Mouse (Mus musculus) olfactory bulb, adult 2 months (tissue): ENCODE measurements around the gene Mast1. TPM values are rescaled to one million over a fixed set of nuclear protein-coding genes. Genes with fewer than 3 reads are reported as not detected.

ENCODE experiments used
- H3K27ac ChIP-seq: fragments of 200-500 bp; 2 replicates; pipeline ENCODE4 v1.5.1; 2012; ENCODE audit warnings: low read depth, low read length; ENCODE audit not compliant: insufficient read depth
- H3K4me1 ChIP-seq: fragments of 200-500 bp; 2 replicates; pipeline ENCODE4 v1.6.1; 2012; ENCODE audit warnings: low read length; ENCODE audit not compliant: control insufficient read depth, insufficient read depth
- H3K4me3 ChIP-seq: fragments of 200-500 bp; 2 replicates; pipeline ENCODE4 v1.5.1; 2012; ENCODE audit warnings: mild to moderate bottlenecking, low read depth, low read length, moderate library complexity; ENCODE audit not compliant: insufficient read depth
- CTCF ChIP-seq: fragments of 200-500 bp; IDR thresholded peaks from 2 replicates; pipeline ENCODE4 v1.5.1; 2012; ENCODE audit warnings: low read depth, mild to moderate bottlenecking, low read length, moderate library complexity; ENCODE audit not compliant: insufficient read depth
- POLR2A ChIP-seq: fragments of 200-500 bp; IDR thresholded peaks from 2 replicates; pipeline ENCODE4 v1.6.1; 2012; ENCODE audit warnings: mild to moderate bottlenecking, low read depth, low read length, moderate library complexity; ENCODE audit not compliant: insufficient read depth
- WGBS: fragments of 180-500 bp; shearing (Covaris S2); methylation state at CpG from one replicate; pipeline ENCODE4 v1.1.7; 2018; 5-methylcytosine and 5-hydroxymethylcytosine counted together
- polyA plus RNA-seq: library from polyadenylated mRNA; stranded (reverse); fragments of >200 nt; gene quantifications from 2 replicates; pipeline ENCODE4 v1.2.4, GENCODE M21; 2012; ENCODE audit warnings: low replicate concordance; ENCODE audit not compliant: missing spikeins, insufficient read depth, insufficient read length

Mast1 gene
- polyA plus RNA-seq, 1 experiment: not detected

DNA sequence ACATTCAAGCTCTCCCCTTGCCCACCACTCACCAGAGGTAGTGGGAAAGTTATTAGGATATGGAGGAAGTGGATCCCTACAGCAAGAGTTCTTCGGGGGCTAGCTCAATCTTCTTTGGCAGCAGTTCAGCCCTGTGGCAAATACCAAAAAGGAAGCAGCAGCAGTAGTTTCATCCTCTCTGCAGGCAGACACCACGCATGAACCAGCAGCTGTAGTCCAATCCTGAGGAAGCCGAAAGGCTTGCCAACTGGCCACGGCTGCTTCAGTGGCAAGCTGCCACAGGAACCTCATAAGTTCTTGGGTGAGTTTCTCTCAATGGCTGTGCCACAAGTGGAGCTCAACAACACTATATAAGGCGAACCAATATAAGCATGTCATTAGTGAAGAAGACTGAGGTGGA, 41.2 kb downstream of the Mast1 start:
- H3K4me1 ChIP-seq: peaks cover 4% of the 10 kb centered on the region
- H3K4me3 ChIP-seq: no peak overlapping the region
- no peak overlapping the region for H3K27ac ChIP-seq
- WGBS: 74% methylated on average over 5 of the region's 5 CpGs
- TF ChIP-seq POLR2A (no peak), CTCF (no peak)

DNA sequence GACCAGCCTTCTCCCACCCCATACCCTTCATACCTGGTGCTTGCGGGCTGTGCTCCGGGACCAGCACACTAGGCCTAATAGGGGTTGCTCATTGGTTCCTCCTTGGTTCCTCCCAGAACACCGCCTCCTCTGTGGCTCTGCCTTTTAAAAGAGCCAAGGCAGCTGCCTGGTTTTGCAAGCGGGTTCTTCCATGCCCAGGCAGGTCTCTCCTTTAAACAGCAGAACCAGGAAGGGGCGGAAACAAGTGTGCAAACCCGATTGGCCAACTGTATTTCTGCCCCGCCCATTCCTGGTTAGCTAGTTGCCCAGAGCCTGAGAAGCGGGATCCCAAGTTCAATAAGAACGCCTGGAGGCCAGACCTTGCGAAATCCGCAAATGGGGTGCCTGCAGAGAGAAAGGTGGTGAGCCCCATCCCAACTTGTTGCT, 43.4 kb downstream of the Mast1 start, which contains the start of gene Gcdh:
Gene Gcdh, minus strand, starts transcription at position 213 of the 426 bp plus-strand sequence.
- peaks cover 4% of the 10 kb centered on the region for H3K4me1 ChIP-seq
- peak within 1 kb of the TSS; percentile 89 for H3K4me3 ChIP-seq
- TF ChIP-seq POLR2A (0 out of 2 replicates have a peak, but pooled peaks have one; percentile 22), CTCF (no peak)
- under 1% methylated on average over 11 of the region's 11 CpGs for WGBS
- no peak within 1 kb of the TSS for H3K27ac ChIP-seq

DNA sequence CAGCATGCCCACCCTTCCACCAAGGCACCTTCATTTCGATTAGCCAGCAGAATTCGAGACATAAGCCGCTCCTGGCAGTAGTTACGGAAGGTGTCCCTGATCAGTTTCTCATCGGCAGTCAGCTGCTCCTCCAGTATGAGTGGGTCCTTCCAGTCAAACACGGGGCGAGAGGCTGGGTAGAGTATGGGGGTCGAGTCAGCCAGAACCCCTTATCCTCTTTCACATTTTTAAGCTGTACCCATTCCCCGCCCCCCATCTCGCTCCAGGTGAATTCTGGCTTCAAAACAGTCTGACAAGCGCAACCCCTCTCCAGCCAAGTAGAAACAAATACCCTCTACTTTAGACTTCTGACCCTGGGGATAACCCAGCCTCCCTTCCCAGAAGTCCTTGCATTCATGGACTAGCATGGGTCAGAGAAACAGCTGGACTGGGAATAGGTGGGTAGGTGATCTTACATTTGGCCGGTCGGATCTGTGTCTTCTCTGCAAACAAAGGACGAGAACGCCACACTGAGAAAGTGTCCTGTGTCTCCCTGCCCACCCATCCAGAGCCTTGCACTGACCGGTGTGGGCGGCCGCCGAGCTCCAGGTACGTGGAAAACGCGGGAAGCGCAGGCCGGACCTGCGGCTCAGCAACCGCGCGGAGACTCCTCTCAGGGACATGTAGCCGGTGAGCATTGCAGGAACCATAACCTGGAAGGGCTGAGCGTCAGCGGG, 44.0 kb downstream of the Mast1 start:
- Histone ChIP-seq H3K4me1 (peaks cover 4% of the 10 kb centered on the region), H3K27ac (no peak overlapping the region), H3K4me3 (peak overlapping the region; percentile 89)
- WGBS: 10% methylated on average over 31 of the region's 31 CpGs
- TF ChIP-seq POLR2A: no peak
- no peak for TF ChIP-seq CTCF

DNA sequence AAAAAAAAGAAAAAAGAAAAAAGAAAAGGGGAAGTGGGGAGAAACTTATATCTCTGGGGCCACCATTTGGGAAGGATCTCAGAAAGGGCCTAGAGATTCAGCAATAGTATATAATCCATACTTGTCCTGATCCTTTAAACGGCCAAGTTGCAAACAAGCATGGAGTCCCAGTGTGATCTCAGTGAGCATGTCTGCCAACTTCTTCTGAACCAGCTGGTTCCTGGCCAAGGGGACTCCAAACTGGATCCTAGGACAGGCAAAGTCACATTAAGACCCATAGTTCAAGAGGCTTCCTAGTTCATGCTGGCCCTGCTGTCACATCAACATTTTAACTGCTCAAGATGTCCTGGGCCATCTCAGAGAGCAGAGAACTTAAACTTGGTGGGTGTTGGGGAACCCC, 48.0 kb downstream of the Mast1 start:
- H3K4me1 ChIP-seq: peaks cover 4% of the 10 kb centered on the region
- H3K4me3 ChIP-seq: no peak overlapping the region
- TF ChIP-seq POLR2A (no peak), CTCF (no peak)
- no peak overlapping the region for H3K27ac ChIP-seq
- 83% methylated on average over 1 of the region's 1 CpGs for WGBS

DNA sequence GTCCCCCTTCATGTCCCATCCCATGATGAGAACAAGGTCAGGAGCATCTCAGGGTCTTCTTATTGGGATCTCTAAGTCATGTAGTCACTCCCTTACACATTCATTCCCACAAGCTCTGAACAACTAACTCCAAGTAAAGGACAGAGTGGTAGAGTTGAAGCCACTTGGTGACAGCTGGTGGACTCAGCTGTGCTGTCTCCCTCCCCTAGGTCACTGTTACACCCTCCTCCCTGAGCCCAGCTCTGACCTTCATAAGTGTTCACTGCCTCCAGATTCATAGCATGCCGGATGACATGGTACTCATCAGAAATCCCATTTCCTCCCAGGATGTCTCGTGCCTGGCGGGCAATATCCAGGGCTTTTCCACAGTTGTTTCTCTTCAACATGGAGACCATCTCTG, 48.9 kb downstream of the Mast1 start:
- Histone ChIP-seq H3K4me3 (no peak overlapping the region), H3K27ac (no peak overlapping the region), H3K4me1 (peaks cover 4% of the 10 kb centered on the region)
- 93% methylated on average over 3 of the region's 3 CpGs for WGBS
- TF ChIP-seq POLR2A (no peak), CTCF (no peak)

DNA sequence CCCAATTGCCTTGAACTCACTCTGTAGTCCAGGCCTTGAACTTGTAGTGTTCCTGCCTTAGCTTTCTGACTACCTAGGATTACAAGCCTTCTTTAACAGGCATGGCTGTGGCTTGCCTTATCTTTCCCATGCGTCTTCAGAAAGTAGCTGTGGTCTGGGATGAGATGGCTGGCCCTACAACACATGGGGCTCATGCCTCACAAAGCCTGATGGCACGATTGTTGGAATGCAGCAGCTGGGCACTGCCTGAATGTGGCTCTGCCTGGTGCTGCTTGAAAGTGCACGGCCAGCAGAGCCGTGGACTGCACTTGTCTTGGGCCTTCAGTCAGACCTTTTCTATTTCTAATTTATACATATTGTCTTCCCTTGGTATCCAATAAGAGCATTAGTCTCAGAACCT, 52.4 kb downstream of the Mast1 start:
- TF ChIP-seq CTCF (no peak), POLR2A (no peak)
- 92% methylated on average over 4 of the region's 4 CpGs for WGBS
- Histone ChIP-seq H3K4me3 (no peak overlapping the region), H3K4me1 (no peaks in the 10 kb centered on the region), H3K27ac (no peak overlapping the region)

DNA sequence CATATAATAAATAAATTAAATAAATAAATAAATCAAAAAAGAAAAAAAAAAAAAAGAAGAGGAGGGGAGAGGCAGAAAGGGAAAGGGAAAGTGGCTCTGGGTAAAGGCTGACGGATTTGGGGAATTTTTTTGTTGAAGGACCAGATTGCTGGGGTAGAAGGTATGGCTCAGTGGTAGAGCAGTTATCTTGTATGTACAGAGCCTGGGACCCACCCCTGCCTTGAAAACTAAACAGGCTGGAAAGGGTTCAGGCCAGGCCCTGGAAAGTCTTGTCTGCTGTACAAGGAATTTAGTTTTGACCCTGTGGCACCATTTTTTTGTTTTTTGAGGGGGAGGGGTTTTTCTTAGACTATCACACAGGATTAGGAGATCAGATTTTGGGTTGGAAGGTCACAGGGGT, 58.2 kb downstream of the Mast1 start:
- 92% methylated on average over 1 of the region's 1 CpGs for WGBS
- Histone ChIP-seq H3K4me3 (no peak overlapping the region), H3K27ac (no peak overlapping the region), H3K4me1 (no peaks in the 10 kb centered on the region)
- TF ChIP-seq POLR2A: no peak
- TF ChIP-seq CTCF: no peak

DNA sequence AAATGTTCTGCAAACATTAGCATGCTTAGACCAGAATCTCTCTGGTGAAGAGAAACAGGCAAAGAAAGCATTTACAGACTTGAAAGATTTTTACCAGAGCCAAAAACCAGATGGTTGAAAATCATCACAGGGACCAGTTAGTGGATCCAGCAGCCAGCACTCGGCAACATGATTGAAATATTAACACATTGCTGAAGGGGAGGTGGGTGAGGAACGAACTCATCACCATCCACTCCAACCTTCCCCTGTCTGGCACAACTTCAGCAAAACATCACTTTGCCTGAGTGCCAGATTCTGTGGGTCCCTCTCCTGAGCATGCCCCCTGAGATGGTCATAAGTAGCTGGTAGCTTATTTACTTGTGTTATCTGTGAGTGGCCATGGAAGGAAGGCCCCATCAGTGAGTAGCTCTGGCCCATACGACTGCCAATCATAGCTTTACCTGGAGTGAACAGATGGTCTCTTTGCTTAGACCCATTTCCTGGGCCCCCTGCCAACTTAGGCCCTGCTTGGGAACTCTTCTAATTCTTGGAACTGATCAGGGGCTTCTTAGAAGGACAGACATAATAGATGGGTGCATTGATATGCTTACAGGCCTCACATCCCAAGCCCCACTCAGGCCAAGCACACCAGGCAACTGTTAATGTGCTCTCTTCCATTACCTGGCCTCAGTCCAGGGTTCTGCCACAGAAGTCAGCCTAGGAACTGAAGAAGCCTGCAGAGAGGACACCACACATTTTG, 59.7 kb downstream of the Mast1 start:
- TF ChIP-seq POLR2A: no peak
- TF ChIP-seq CTCF: no peak
- WGBS: 54% methylated on average over 3 of the region's 3 CpGs
- Histone ChIP-seq H3K4me3 (no peak overlapping the region), H3K27ac (no peak overlapping the region), H3K4me1 (peaks cover 3% of the 10 kb centered on the region)

DNA sequence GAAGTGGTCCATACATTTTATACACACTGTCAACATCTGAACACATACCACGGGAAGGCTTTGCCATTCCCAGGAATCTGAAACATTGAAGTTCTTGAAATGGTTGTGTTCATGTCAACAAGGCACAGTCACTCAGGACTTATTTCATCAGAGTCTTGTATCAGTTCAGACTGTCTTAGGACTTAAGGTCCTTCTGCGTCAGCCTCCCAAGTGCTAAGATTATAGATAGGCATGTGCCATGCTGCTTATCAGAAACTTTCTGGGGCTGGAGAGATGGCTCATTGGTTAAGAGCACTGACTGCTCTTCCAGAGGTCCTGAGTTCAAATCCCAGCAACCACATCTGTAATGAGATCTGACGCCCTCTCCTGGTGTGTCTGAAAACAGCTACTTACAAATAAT, 62.8 kb downstream of the Mast1 start:
- H3K27ac ChIP-seq: no peak overlapping the region
- peaks cover 12% of the 10 kb centered on the region for H3K4me1 ChIP-seq
- no peak for TF ChIP-seq CTCF
- no peak for TF ChIP-seq POLR2A
- 91% methylated on average over 3 of the region's 3 CpGs for WGBS
- H3K4me3 ChIP-seq: no peak overlapping the region
